Mouse (Mus musculus) frontal cortex, postnatal 36 days (tissue): ENCODE measurements around the gene Emc8.

ENCODE experiments used
- DNase-seq, 2 experiments: peaks; one replicate each; pipeline ENCODE4 v3.0.0; 2022; ENCODE audit warnings: low spot score in 2 of 2

Emc8 gene

DNA sequence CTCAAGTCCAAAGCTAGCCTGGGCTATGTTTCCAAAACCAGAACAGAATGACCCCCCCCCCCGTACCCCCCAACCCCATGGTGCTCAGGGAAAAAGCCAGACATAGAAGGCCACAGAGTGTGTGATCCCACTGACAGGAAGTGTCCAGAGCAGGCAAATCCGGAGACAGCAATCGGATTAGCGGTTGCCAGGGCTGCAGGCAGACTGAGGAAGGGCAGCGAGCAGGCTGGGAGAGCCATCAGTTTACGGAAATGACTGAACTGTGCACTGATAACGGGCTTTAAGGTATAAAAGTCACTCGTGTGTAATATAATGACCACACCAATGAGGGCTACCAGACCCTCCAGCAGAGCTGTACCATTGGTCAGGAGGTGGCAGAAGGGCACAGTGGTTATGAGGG is 27.1 kb downstream of the Emc8 start:
- DNase-seq = no peak

DNA sequence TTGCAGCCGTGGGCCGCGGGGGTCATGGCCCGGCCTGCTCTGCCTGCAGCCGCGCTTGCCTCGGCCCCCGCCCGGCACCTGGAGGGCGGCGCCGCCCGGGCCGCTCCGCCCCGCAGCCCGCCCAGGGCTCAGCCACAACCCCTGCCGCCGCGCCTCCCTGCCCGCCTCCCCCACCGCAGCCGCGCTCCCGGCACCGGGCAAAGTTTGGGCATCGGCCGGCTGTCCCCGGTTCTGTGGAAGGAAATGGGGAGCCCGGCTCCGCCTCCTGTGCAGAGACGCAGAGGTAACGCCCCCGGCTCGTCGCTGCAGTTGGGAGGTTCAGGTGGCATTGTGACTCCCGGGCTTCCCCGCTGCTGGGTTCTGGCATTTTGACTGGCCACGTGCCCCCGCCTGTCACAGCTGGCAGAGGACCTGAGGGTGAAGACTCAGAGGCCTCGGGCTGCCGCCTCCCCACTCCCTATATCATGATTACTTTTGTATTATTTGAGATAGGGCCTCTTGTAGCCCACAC is 34.0 kb downstream of the Emc8 start:
- DNase-seq = peak in 1 of 2 experiments; percentile 37

DNA sequence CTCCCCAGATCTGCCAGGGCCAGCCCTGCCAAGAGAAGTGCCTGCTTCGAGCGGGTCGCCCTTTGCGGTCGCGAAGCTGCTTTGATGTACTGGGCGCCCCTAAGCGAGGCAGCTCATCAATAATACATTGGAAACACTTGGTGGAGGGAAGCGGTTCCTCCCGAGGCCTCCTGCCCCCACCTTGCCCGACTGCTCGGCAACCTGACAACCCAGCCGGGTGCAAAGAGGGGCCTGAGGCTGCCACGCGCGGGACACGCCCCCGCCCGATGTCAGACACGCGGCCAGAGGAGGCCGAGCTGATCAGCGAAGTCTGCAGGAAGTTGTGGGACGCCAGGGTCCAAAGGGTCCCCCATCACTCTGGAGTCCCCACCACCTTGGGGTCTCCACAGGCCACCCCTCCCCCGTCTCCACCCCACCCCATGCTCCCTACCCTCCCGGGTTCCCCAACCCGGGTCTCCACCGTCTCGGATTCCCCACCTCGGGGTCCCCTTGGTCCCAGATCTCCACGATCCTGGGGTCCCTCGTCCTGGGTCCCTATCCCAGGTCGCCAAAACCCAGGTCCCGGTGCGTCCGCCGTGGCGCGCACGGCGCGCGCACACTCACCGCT is 34.6 kb downstream of the Emc8 start:
- DNase-seq = no peak

DNA sequence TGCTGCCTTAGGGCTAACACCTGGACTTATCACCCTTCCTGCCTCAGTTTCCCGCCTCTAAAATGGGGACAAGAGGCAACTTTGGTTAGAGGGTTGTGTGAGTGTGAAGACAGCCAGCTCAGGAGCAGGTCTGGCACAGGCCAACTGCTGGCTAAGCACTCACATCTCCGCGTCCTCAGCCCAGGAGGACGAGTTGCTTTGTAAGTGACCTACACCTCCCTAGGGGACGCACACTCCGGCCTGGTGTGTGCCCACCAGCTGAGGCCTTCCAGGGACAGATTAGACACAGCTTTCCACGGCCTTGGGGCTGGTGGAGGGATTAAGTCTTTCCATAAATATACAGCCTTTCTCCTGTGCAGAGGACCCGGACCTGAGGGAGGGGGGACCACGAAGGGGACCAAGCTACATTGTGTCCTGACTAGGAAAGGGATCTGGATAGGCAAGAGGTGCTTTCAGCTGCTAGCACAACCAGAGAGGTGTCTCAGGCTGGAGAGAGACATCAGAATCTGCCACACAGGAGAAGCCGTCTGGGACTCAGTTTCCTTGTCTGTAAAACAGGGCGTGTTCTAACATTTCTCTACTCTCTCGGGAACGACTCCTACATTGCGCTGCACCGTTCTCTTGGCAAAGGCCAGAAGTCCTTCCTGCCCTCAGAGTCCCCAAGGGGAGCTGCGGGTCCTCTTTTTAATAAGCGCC is 35.3 kb downstream of the Emc8 start:
- DNase-seq = no peak

DNA sequence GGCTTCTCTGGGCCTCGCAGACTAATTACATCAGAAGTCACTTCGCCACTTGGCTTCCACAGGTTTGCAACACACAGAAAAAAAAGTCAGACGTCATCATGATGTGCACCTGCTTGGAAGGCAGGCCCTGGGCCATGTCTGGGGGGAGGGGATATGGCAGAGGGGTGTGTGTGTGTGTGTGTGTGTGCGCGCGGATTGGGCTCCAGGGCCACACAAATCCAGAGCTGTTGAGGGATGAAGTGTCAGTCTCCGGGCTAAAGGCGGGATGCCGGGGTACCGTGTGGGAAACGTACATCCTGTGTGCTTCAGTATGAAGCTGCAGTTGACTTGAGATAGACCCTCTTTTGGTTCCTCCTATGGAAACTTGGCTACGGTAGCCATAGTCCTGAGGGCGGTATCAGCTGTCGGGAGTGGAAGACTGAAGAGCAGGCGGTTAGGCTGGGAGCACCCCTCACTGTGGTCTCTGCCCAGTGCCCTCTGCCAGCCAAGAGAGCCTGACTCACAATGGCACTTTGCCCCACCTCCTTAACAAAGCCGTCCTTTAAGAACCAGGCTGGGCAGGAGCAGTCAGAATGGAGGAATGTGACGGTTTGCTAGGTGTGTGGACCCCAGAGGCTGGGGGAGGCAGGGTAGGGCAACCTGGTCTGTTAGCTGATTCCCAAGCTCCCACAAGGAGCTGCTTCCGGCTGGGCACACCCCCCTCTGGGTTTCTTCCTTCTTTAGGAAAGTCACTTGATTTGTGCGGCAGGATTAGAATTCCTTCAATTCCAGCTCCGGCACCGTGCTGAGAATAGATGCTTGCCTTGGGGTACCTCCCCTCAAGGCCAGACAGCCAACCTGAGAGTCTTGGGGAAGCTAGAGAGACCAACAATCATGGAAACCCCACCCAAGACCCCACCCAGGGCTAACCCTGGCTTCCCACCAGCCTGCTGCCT is 36.7 kb downstream of the Emc8 start:
- peak in 1 of 2 experiments; percentile 13 for DNase-seq

DNA sequence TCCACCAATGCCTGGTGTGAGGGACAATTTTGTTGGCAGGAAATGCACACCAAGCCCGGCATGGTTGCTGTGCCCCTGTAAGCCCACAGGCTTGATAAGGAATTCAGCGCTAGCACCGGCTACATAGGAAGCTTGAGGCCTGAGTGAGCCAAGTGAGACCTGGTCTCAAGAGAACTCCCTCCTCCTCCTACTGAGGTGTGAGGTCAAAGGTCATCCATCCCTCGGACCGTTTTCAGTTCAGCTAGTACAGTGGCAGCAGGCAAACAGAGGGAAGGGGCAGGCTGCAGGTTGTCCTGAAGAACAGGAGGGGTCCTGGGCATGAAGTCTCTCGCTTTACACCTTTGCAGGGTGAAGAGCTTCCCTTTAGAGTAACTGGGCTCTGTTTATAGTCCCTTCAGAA is 37.5 kb downstream of the Emc8 start:
- no peak for DNase-seq

DNA sequence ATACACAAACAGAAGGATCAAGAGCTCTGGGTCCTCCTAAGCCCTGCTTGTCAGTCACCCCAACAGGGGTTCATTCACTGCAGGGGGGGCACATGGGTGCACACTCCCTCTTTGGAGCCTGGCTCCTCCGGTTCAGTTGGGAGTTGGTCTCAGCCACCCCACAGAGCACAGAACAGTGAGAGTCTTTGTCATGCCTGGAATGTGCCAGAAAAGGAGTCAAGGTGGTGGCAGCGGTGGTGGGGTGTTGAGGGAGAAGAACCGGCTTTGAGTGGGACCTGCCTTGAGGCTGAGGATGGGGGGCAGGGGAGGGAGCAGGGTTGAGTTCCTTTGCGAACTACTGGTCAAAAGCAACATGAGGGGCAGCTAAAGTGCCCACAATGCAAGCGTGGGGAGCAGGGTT is 38.3 kb downstream of the Emc8 start:
- DNase-seq = no peak

DNA sequence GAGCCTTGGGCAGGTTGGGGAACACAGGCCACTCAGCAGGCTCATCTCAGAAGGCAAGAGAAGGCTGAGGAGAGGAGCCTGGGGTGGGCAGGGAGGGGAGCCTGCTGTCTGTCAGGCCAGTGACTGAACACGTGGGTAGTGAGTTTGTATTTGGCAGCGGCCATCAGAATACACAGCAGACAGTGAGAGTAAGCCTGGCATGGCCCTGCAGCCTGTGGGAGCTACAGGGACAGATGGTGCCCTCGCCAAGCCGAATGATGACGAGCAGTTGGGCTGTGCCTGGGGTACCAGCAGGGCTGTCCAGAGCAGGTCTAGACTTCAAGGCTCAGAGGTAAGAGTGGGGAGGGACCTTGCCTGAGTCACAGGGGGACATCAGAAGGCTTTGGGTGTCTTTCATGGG is 41.1 kb downstream of the Emc8 start:
- DNase-seq = no peak

DNA sequence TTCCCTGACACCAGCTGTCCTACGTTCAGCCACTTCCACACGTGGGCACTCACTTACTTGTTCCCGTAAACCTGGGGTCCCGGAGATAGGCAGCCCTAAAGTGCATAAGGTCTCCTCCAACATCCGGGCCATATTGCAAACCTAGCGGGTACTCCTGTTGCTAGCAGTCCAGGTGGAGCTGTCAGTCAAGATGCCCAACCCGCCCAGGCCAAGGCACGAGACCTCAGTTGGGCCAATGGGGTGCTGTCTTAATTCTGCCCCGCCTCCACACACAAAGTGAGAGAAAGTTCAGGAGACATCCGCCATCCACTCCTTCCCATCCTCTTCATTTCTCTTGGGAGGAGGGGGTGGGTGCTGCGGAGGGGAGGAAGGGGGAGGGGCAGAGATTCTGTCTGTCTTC is 41.9 kb downstream of the Emc8 start:
- DNase-seq = no peak

DNA sequence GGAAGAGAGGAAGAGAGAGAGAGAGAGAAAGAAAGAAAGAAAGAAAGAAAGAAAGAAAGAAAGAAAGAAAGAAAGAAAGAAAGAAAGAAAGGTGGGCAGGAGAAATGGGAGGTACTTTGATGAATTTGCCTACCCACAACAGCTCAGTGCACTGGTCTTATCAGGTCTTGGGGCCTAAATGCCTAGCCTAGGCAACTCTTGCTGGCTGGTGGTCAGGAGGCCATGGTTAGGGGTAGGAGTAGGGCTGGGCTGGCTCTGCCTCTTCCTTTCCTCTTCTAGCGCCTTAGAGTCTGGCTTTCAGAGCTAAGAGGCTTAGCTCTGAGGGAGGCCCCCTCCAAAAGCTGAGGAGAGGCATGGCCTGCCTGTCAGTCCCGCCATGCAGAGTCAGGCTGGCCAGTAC is 44.8 kb downstream of the Emc8 start:
- DNase-seq = no peak

DNA sequence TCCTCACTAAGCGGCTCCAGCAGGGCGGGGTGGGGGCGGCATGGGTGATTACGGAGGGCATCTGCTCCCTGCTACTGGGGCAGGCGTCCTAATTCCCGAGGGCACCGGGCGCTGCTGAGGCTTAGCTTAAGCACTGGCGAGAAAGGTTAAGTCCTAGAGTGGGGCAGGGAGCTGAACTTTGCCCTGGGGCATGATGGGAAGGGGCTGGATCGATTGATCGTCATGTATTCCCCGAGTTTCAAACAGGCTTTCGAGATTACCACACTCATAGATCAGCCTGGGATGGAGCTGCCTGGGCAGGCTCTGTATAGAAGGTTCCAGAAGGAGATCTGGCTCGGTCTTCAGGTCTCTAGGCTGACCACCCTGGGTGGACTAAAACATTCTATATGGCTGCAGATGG is 46.2 kb downstream of the Emc8 start:
- DNase-seq = no peak

DNA sequence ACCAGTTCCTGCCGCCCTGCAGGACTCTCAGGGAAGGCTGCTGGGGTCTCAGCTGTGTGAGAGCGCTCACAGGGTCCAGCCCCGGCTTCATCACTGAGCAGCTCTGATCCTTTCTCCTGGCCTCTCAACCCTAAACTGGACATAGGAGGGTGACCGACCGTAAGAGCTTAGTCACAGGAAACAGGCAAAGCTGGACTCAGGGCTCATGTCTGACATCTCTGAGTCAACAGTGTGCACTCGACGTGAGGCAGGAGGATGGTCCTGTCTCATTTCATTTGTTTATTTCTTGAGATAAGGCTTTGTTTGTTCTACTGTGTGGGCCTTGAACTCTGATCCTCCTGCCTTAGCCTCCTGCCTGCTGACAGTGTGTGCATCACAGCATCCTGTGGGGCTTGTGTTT is 47.9 kb downstream of the Emc8 start:
- DNase-seq = no peak

DNA sequence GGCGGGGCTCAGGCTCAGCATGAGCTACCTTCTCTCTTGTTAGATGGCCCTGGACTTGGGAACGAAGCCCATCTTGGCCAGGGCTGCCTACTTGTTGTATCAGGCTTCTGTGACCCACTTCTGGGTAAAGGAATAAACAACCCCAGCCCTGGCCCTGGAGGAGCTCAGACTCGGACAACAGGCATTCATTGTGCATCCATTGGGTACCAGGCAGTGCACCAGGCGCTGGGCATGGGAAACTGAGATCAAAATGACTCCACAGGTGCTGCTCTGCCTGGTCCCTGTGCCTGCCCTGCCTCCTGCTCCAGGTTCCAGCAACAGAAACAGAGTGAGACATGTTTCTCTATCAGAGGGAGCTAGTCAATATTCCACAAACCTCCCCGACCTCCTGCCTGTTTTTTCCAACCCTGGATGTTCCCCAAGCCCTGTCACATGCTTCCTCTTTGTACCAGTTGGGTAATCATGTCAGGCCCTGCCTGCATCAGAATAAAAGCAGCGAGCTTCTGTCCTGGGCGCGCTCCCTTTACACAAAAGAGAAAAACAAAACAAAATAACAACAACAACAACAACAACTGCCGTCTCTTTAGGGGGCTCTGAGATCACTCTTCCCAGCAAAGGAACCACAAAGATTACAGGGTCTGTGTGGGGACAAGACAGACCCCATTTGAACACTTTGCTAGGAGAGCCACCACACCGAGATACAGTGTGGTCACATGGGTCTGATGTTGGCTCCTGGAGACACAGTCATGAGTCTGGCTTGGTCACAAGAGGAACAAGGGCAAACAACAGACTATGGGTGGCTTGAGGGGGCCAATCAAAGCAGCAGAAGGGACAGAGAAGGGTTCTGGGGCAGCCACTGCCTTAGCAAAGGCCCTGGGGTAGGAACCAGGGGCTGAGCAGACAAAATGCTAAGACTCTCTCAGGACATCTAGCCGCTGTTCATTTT is 48.9 kb downstream of the Emc8 start:
- peak; percentile 37 to 59 for DNase-seq

DNA sequence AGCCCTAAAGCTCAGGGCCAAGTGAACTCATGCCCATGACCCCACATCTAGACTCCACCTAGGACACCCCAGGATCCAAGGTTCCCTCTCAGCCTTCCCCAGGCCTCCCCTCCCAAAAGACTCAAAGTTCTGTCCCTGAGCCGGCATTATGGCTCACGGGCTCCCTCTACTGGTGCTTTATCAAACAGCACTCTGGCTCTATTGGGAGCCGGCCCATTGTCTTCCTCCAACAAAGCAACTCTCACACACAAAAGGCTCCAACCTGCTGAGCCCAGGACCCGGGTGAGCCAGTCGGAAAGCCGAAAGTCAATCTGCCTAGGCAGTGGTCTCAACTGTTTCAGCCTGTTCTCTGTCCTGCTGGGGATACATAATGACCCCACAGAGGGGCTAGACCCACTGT is 50.3 kb downstream of the Emc8 start:
- DNase-seq = peak; percentile 61 to 66

DNA sequence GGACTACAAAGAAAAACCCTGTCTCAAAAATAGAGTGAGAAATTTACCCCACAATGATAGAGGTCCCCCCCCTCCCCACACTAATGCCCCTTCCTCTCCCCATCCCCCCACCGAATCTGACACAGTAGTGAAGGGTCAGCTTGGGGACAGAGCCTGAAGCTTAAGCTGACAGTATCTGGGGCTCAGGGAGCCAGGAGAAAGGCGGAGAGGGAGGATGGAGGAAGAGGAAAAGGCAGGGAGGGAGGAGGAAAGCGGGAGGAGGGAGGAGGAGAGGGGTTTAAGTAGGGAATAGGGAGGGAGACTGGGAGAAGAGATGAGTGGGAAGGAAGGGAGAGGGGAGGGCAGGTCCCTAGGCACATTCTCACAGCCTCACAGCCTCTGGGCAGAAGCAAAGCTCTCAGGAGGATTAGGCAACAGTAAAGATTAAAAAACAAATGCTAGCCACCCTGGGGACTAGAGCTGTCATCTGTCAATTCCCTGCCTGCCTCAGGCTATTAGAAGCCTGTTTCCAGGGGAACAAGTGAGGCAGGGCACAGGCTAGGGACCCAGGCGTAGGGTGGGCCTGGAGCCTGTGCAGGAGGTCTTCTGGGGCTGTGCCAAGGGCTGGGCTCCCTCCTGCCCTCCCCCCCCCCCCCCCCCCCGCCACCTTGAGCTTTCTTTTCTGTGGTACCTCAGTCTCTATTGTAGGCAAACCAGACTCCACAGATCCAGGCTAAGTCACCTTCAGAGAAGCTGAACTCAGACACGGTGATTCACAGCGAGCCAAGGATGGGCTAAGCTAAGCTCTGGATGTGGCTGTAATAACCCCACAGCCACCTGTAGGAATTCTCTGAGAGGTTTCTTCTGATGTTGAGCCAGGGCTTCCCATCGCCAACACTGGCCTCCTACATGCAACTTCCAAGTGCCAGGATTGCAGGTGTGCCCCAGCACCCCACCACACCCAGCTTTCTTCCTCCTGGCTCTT is 51.4 kb downstream of the Emc8 start:
- no peak for DNase-seq

DNA sequence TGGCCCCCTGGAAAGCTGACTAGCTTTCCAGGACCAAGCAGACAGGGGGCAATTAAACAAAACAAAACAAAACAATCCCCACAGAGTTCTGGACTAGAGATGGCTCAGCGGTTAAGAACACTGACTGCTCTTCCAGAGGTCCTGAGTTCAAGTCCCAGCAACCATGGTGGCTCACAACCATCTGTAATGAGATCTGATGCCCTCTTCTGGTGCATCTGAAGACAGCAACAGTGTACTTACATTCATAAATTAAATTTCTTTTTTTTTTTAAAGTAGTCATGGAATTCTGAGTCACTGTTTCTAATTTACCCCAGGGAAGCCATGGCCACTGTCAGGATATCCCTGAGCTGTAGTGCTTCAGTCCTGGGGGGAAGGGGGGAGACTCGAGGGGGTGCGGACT is 53.9 kb downstream of the Emc8 start:
- no peak for DNase-seq

DNA sequence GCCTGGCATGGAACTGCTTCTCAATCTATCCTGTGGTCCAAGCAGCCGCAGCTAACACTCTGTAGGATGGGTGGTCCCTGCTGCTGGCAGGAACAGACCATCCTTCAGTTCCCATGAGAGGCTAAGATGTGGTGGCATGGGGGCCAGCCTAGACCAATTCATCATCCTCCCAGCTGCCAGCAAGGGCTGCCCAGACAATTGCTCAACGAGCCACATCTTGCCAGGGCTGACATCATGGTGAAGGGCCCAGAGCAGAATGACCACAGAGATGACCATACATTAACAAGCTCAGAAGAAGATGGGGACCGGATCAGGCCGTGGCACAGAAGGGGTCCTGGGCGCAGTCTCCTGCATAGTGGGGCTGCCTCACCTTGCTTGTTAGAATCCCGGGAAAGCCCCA is 57.5 kb downstream of the Emc8 start:
- DNase-seq = no peak

DNA sequence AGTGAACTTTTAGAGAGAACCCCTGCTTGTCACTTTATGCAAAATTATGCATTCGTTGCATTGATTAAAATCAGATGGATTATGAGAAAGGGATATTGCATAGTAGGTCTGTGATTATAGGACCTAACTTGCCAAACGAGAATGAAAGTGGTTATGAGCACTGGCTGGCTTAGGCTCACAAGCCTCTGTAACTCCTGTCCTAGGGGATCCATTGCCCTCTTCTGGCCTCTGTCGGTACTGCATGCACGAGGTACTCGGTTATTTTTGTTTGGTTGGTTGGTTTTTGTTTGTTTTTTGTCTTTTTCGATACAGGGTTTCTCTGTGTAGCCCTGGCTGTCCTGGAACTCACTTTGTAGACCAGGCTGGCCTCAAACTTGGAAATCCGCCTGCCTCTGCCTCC is 60.5 kb downstream of the Emc8 start:
- DNase-seq = peak; percentile 80

DNA sequence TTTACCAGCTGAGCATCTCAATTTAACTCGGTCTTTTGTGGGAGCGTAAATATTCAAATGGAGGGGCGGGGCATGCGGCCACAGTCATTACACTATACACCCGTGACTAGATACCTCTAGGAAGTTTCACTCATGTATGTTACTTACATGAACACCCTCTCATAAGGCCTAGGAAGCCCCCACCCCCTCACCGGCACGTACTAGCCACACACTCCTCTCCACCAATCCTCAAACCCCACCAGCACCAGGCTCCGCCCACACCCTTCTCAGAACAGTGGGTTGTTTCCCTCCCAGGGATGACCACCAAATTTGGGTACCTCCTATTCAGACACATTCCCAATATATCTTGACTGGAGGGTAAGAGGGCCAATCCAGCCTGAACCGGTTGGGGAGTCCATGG is 60.9 kb downstream of the Emc8 start:
- DNase-seq = no peak
